Mouse (Mus musculus) left cerebral cortex, adult 6 months (tissue): Measurements from ENCODE around the gene Mtmr3. TPM values are rescaled to one million over a fixed set of nuclear protein-coding genes. Genes with fewer than 3 reads are reported as not detected.

ENCODE experiments used
- long read RNA-seq, 2 experiments: library from polyadenylated mRNA; unstranded; transcript quantifications; one replicate each; pipeline ENCODE4 v2.0.0; 2019 to 2020
- polyA plus RNA-seq: library from polyadenylated mRNA; unstranded; fragments of <200 nt; fragmentation: Nextera tagmentation; gene quantifications from 2 replicates; pipeline ENCODE4 v1.2.3, GENCODE M21; 2021

Mtmr3 gene
- polyA plus RNA-seq: 9.4 and 19.7 TPM in 2 replicates
- long read RNA-seq, experiment 1, full-length matches to known transcripts: 2 of 65 reads
- long read RNA-seq, experiment 1, partial matches to known transcripts: 42 of 65 reads
- long read RNA-seq, experiment 1, other reads (novel, unspliced or antisense): 21 of 65 reads
- long read RNA-seq, experiment 2, partial matches to known transcripts: 14 of 27 reads
- long read RNA-seq, experiment 2, other reads (novel, unspliced or antisense): 13 of 27 reads

DNA sequence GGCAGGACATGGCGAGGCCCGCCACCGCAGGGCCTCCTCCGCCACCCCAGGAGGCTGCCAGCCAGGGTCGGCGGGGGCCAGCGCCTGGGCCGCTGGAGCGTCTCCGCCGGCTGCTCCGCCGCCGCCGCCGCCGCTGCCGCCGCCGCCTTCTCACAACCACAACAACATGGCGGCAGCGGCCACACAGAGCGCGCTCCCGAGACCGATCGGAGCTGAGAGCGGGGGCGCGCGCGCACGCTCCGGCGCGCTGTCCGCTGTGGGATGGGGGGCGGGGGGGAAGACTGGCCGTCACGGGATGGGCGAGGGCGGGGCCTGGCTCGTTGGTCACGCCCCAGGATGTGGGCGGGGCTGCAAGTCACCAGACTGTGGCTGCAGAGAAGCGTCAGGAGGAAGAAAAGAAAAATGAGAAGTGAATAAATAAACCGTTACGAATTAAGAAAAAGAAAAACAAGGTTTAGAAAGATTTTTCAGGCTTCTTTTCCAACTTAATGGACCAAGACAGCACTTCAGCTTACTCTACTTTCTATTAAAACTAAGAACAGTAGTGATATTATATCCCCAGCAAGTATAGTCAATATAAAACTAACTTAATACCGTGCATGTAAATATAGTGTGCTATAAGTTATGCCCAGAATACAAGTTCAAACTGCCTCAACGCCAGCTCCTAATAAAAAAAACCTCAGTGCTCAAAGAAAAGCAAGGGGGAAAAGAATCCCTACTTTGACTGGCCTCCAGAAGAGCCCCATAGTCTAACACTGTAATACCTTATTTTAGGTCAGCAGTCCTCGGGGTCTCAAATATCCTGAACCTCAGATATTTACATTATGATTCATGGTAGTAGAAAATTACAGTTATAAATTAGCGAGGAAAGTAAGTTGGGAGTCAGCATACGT is at the start of gene Mtmr3:
Mtmr3 (minus strand) TSS at position 256 of the 893 bp plus-strand sequence.

DNA sequence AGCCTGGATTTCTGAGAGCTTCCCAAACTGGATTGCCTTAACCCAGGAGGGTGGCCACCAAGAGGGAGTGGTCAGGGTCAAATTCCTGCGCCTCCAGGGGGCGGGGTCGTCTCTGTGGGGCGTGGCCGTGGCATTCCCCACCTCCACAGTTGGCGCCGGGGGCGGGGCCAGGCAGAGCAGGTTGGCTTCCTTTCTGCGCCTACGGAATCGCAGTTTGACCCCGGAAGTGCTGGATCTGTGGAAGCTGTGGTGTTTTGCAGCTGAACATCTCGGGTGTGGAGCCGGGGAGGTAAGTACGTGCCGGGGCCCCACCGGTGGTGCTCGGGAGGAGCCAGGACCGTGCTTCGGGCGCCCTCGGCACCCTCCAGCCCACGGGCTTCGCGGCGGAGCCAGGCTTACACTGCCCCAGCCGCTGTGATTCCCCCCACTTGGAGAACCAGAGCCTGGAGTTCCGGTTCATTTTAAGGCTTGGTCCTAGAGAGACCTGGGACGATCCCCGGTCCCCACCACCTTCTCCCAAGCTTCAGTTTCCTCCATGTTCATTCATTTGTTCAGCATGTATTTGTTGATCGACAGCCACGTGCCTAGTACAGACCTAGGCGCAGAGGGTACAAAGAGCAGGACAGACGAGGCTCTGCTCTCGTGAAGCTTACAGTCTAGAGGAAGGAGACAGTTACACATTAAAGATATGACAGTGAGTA is 43.0 kb upstream of the Mtmr3 start, which contains the start of gene Ascc2:
Ascc2 (plus strand) TSS at position 214 of the 701 bp plus-strand sequence.

DNA sequence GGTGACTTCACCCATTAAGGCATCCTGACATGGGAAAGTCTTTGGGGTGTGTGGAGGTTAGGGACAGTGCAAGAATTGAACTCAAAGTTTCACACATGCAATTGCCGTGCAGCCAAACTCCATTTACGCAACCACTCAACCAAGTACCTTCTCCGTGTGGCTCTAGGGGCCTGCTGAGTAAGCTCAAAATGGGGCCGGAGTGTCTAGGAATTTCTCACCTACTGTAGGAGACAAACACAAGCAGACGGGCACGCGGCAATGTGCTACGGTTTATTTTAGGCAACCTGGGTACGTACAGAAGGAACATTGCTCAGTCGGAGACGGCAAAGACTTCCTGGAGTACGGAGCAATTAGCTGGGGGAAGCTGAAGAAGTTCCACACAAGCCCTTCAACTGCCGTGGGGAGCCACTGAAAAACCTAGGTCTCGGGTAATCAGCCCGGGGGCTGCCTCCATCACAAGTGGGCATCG is 25.4 kb upstream of the Mtmr3 start, which contains the start of gene Gm11032:
Gm11032 (plus strand) TSS at position 51 of the 469 bp plus-strand sequence.

DNA sequence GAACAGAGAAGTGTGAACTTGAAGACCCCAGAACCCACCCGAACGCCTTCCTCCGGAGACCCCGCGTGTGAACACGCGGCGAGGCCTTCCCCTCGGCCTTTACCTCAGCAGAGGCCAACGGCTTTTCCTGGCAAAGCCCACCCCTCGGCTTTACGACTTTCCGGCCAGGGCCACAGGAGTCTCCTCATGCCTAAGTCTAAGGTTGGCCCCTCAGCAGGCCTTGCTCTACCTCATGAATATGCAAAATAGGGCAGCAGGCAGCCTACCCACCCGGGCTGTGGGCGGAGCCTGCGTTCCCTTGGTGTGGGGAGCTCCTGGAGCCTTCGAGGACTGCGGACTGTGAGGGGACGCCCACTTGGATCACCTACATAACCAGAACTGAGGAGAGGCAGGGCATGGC is 153.7 kb downstream of the Mtmr3 start, which contains the start of gene Hormad2:
Hormad2 (minus strand) TSS at position 128 of the 400 bp plus-strand sequence.

Other genes starting within 250 kb of the Mtmr3 start
- 0.08 TPM in 1 of 2 replicates, not detected in the other for gene Hormad2, start 153.8 kb downstream of the Mtmr3 start, polyA plus RNA-seq
- gene Gm11032, start 25.2 kb upstream of the Mtmr3 start, polyA plus RNA-seq: not detected in 2 replicates
- gene Ascc2, start 42.9 kb upstream of the Mtmr3 start, polyA plus RNA-seq: 5.9 and 6.4 TPM in 2 replicates
- 1,504 and 1,601 TPM in 2 replicates for gene Uqcr10, start 109.5 kb upstream of the Mtmr3 start, polyA plus RNA-seq
- gene Zmat5, start 109.8 kb upstream of the Mtmr3 start, polyA plus RNA-seq: 70.5 and 71.0 TPM in 2 replicates
- gene Cabp7, start 151.9 kb upstream of the Mtmr3 start, polyA plus RNA-seq: 5.8 and 8.6 TPM in 2 replicates